Mouse (Mus musculus): ENCODE data around the gene 2310079G19Rik. TPM values are rescaled to one million over a fixed set of nuclear protein-coding genes. Genes with fewer than 3 reads are reported as not detected.

2310079G19Rik gene
- polyA plus RNA-seq, 1 experiment from 2014 or later, result not detected

DNA sequence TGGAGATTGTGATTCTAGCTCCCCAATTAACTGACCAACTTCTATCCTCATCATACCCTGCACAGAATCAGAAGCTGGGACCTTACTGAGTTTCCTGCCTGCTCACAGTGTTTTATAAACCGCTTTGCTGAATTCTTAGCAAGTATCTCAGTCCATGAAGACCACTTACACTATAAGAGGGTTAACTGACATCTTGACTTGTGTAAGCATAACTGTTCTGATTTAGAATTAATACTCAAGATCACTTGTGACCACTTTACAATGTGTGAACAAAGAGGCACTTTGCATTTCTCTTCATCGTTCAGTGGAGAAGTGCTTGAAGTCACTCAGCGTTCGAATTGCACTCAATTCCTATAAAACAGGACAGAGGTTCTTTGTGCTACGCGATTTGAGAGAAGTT is 22.9 kb downstream of the 2310079G19Rik start:
- Histone ChIP-seq H3K4me3 (no peak overlapping the region), H3K9me3 (no peaks in the 10 kb centered on the region), H3K27me3 (replicated peaks) (no peaks in the 10 kb centered on the region), H3K4me1 (no peaks in the 10 kb centered on the region), H3K36me3 (no peaks in the 10 kb centered on the region), H3K9ac (no peak overlapping the region), H3K4me2 (no peak overlapping the region), H3K27ac (replicated peaks) (no peak overlapping the region)
- no peak for ATAC-seq (ENCODE audit: extremely low read depth, insufficient number of reproducible peaks, low FRiP score, low TSS enrichment)
- 78% methylated on average over 6 of the region's 6 CpGs for WGBS

DNA sequence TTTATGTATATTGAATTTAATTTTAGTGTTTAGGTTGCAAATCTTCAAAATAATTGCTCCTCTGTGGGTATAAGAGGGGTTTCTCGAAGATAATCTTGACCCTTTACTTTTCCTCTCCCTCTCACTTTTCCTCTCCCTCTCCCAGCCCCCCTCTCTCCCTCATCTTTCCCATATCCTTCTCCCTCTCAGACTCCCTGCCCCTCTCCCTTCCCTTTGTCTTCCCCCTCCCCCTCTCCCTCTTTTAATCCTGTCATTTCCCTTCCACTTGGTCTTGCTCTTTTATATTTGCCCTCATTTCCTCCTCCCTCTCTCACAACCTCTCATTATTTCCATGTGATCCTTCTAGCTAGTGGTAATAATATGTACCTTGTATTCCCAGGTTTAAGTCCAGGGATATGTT is 25.0 kb downstream of the 2310079G19Rik start:
- WGBS, result 52% methylated on average over 1 of the region's 1 CpGs
- Histone ChIP-seq H3K4me1 (no peaks in the 10 kb centered on the region), H3K27me3 (replicated peaks) (no peaks in the 10 kb centered on the region), H3K9ac (no peak overlapping the region), H3K36me3 (no peaks in the 10 kb centered on the region), H3K27ac (replicated peaks) (no peak overlapping the region), H3K9me3 (no peaks in the 10 kb centered on the region), H3K4me2 (no peak overlapping the region), H3K4me3 (no peak overlapping the region)
- ATAC-seq (ENCODE audit: extremely low read depth, insufficient number of reproducible peaks, low FRiP score, low TSS enrichment), result no peak

DNA sequence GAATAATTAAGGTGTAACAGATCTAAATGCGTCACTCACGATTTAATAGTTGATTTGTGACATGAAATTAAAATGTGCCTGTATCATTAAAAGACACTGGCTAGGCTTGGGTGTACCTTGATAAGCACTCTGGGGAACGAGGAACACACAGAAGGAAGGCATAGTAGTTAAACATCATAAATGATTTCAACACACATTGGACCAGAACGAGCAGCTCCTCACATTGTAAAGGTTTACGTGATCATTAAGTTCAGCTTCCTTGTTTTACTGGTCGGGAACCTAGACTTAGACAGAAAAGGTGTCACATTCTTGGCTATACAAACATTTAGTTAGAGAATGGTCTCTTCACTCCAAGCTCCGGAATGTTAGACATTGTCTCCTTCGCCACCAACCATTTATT is 27.2 kb downstream of the 2310079G19Rik start:
- Histone ChIP-seq H3K36me3 (no peaks in the 10 kb centered on the region), H3K4me2 (no peak overlapping the region)
- ATAC-seq (ENCODE audit: extremely low read depth, insufficient number of reproducible peaks, low FRiP score, low TSS enrichment), result no peak

DNA sequence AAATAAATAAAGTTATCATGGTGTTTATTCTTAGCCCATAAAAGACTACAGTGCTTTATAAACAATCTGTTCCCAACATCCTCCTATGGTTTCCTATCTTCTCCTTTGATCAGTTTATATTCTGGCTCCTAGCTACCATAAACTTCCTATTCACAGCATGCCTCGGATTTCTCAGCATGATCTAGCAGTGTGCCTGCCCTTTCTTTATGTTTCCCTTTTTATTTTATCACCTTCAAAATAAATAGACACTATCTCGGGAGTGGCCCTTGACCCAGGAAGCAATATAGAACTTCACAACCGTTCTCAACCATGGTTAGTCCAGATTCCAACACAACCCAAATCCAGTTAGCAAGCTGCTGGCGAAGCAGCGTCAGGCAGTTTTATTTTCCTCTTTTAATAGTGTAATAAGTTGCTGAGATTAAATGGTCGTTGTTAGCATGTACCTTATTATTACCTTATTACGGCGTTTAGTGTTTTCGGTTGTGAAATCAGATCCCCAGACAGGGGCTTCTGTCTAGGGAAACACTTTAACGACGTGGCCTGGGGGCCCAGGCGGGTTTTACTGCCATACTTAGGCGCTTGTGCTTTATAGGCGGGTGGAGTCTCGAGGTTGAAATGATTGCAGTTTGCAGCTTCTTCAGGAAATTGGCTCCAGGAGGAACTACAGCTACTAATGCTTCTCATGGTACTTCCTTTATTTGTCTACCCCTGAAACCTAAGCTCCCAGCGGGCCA is 27.8 kb downstream of the 2310079G19Rik start:
- 62% methylated on average over 16 of the region's 16 CpGs for WGBS
- H3K4me2 ChIP-seq, result no peak overlapping the region

More for the DNA sequence above, 27.2 kb downstream of the 2310079G19Rik start:
- H3K27me3 ChIP-seq (replicated peaks), result no peaks in the 10 kb centered on the region
- WGBS, result 73% methylated on average over 8 of the region's 8 CpGs
- H3K27ac ChIP-seq (replicated peaks), result no peak overlapping the region
- H3K9ac ChIP-seq, result no peak overlapping the region
- H3K4me3 ChIP-seq, result no peak overlapping the region
- no peaks in the 10 kb centered on the region for H3K9me3 ChIP-seq
- no peaks in the 10 kb centered on the region for H3K4me1 ChIP-seq

DNA sequence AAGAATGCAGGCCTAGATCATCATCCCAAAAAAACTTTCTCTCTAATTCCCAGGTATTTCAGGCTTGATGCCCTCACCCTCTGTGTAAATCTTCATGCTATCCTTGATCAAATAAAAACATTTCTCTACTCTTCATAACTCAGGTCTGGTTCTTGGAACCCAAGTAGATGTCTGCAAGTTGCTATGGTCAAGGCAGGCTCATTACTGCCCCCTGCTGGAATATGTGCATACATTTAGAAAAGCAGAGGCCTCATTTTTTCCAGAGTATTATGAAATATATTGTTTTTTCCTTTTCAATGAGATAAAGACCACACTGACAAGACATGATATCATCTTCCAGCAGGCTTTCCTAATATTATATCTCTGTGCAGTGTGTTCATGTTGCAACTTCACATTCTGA is 34.7 kb downstream of the 2310079G19Rik start:
- ATAC-seq (ENCODE audit: extremely low read depth, insufficient number of reproducible peaks, low FRiP score, low TSS enrichment), result no peak
- Histone ChIP-seq H3K27ac (replicated peaks) (no peak overlapping the region), H3K4me3 (no peak overlapping the region), H3K36me3 (no peaks in the 10 kb centered on the region), H3K27me3 (replicated peaks) (no peaks in the 10 kb centered on the region), H3K4me2 (no peak overlapping the region), H3K9ac (no peak overlapping the region), H3K4me1 (no peaks in the 10 kb centered on the region), H3K9me3 (no peaks in the 10 kb centered on the region)

More for the DNA sequence above, 27.8 kb downstream of the 2310079G19Rik start:
- Histone ChIP-seq H3K9me3 (no peaks in the 10 kb centered on the region), H3K27ac (replicated peaks) (no peak overlapping the region), H3K36me3 (no peaks in the 10 kb centered on the region), H3K4me1 (no peaks in the 10 kb centered on the region), H3K27me3 (replicated peaks) (no peaks in the 10 kb centered on the region), H3K4me3 (no peak overlapping the region), H3K9ac (no peak overlapping the region)
- ATAC-seq (ENCODE audit: extremely low read depth, insufficient number of reproducible peaks, low FRiP score, low TSS enrichment), result no peak

DNA sequence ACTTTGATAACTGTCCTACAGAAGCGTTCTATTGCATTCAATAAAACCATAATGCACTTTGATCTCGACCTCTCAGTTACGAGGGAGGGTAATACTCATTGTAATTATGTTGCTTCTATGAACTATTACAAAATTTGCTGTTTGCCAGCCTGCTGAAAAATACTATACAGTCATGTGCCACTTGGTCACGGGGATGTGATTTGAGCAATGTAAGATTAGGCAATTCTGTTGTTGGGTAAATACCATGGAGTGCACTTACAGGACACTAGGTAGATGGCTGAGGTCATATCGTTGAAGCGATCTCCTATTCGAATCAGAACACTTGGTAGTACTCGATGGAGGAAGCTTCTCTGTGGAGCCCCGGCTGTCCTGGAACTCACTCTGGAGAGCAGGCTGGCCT is 44.1 kb downstream of the 2310079G19Rik start:
- 77% methylated on average over 9 of the region's 9 CpGs for WGBS
- Histone ChIP-seq H3K9me3 (no peaks in the 10 kb centered on the region), H3K27me3 (replicated peaks) (no peaks in the 10 kb centered on the region), H3K27ac (replicated peaks) (no peak overlapping the region), H3K36me3 (no peaks in the 10 kb centered on the region), H3K9ac (no peak overlapping the region), H3K4me2 (no peak overlapping the region), H3K4me3 (no peak overlapping the region), H3K4me1 (no peaks in the 10 kb centered on the region)
- no peak for ATAC-seq (ENCODE audit: extremely low read depth, insufficient number of reproducible peaks, low FRiP score, low TSS enrichment)

Other genes with a start within 250 kb of the 2310079G19Rik start
- gene Cldn17, start 120.7 kb downstream of the 2310079G19Rik start, polyA plus RNA-seq (2015; fragmentation: Nextera tagmentation; extraction: Ambion mirVana), result not detected in 2 replicates
- gene Cldn8, start 64.5 kb downstream of the 2310079G19Rik start, polyA plus RNA-seq (2015; fragmentation: Nextera tagmentation; extraction: Ambion mirVana), result 0.18 and 0.20 TPM in 2 replicates
- not detected in 2 replicates for gene Krtap24-1, start 15.4 kb downstream of the 2310079G19Rik start, polyA plus RNA-seq (2015; fragmentation: Nextera tagmentation; extraction: Ambion mirVana)
- gene Krtap26-1, start 20.1 kb upstream of the 2310079G19Rik start, polyA plus RNA-seq (2015; fragmentation: Nextera tagmentation; extraction: Ambion mirVana), result not detected in 2 replicates
- gene Krtap27-1, start 44.0 kb upstream of the 2310079G19Rik start, polyA plus RNA-seq (2015; fragmentation: Nextera tagmentation; extraction: Ambion mirVana), result not detected in 2 replicates
- not detected in 2 replicates for gene 2310061N02Rik, start 80.3 kb upstream of the 2310079G19Rik start, polyA plus RNA-seq (2015; fragmentation: Nextera tagmentation; extraction: Ambion mirVana)
- gene Krtap13-1, start 101.2 kb upstream of the 2310079G19Rik start, polyA plus RNA-seq (2015; fragmentation: Nextera tagmentation; extraction: Ambion mirVana), result not detected in 2 replicates
- not detected in 2 replicates for gene Krtap13, start 124.0 kb upstream of the 2310079G19Rik start, polyA plus RNA-seq (2015; fragmentation: Nextera tagmentation; extraction: Ambion mirVana)
- not detected in 2 replicates for gene 2310034C09Rik, start 131.2 kb upstream of the 2310079G19Rik start, polyA plus RNA-seq (2015; fragmentation: Nextera tagmentation; extraction: Ambion mirVana)
- not detected in 2 replicates for gene 2310057N15Rik, start 146.5 kb upstream of the 2310079G19Rik start, polyA plus RNA-seq (2015; fragmentation: Nextera tagmentation; extraction: Ambion mirVana)
- gene Gm5965, start 150.2 kb upstream of the 2310079G19Rik start, polyA plus RNA-seq (2015; fragmentation: Nextera tagmentation; extraction: Ambion mirVana), result not detected in 2 replicates
- not detected in 2 replicates for gene Gm20741, start 184.6 kb upstream of the 2310079G19Rik start, polyA plus RNA-seq (2015; fragmentation: Nextera tagmentation; extraction: Ambion mirVana)
- not detected in 2 replicates for gene Krtap15, start 192.5 kb upstream of the 2310079G19Rik start, polyA plus RNA-seq (2015; fragmentation: Nextera tagmentation; extraction: Ambion mirVana)
- gene Krtap14, start 198.5 kb upstream of the 2310079G19Rik start, polyA plus RNA-seq (2015; fragmentation: Nextera tagmentation; extraction: Ambion mirVana), result not detected in 2 replicates
- not detected in 2 replicates for gene Krtap19-1, start 241.7 kb upstream of the 2310079G19Rik start, polyA plus RNA-seq (2015; fragmentation: Nextera tagmentation; extraction: Ambion mirVana)
- gene Krtap19-2, start 246.6 kb upstream of the 2310079G19Rik start, polyA plus RNA-seq (2015; fragmentation: Nextera tagmentation; extraction: Ambion mirVana), result not detected in 2 replicates